Mouse (Mus musculus) embryo, embryonic 11 days (tissue): ENCODE results near the gene Exoc4.

Experiments used
- DNase-seq: peaks from one replicate; pipeline ENCODE4 v3.0.0-alpha.2; 2015

Exoc4 gene

DNA sequence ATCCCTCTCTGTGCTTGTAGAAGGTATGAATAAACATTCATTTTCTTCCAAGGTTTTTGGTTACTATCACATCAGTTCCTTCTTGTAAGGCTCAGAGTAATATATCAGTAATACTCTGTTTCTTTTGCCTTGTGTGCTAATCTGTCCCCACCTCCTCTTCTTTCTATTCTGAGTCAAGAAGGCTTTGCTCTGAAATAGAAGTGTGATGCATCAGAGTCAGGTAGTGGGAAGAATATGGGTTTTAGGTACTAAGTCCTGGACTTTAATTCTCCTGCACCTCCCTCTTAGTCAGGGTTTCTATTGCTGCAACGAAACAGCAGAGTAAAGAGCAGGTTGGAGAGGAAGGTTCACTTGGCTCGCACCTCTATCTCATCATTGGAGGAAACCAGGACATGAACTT is 240.9 kb downstream of the Exoc4 start:
- no peak for DNase-seq

DNA sequence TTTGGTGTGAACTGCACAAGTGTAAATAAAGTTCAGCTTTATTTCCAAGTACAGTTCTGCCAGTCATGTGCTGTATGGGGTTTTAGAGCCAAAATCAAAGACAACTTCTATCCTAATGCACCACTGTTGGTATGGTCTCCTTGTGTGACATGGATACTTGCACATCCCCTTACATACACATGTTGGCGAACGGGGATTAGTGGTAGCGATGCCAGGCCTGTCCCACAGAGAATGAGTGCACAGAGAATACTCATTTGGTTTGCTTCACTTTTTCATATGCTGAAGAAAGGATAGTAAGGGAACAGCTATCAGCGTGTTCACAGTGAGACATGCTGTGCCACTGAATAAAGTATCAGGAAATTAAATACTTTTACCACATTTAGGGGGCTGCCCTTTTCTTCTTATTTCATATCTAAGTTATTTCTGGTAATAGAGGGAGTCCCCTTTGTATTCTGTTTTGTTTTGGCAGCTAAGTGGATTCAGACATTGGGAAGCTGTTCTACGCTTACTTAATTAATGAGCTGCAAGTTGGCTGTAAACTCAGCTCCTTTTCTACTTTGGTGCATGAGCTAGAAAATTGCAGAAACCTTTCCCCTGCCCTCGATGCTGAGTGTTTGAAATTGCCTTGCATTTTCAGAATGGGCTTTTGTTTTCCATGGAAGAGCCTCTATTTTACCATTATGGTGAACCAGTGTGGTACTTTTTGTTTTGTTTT is 247.4 kb downstream of the Exoc4 start:
- DNase-seq, result no peak

DNA sequence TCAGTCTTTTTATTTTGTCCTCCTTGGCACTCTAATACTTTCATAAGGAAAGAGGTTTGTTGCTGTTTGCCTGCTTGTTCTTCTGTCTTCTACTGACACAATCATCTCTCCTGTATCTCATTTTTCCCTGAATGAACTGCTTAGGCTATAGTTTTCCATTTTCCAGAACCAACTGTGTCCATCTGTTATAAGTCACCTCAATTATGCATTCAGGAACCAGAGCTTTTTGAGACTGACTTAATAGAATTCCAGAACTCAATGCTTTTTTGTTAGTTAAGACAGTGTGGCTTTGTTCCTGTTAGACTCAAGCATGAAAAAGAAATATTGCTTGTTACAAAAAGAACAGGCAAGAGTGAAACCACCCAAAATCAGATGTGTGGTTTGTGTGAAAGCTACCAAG is 248.5 kb downstream of the Exoc4 start:
- peak; percentile 21 for DNase-seq

DNA sequence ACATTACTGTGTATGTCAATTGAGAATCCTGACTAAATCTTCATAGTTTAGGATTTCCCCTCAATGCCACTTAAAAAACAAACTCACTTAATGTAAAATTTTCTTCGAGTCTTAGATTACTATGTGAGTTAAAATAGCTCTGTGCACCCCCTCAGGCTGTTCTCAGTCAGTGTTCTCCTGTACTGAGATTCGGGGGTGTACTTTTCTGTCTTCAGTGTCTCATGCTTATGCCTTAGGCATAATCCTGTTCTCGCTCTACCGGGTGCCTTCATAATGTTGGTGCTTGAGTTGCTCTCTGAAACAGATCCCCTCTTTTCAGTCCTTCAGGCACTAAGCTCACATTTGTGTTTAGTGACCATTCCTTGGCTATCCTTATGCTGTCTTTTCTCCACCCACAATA is 253.5 kb downstream of the Exoc4 start:
- no peak for DNase-seq

DNA sequence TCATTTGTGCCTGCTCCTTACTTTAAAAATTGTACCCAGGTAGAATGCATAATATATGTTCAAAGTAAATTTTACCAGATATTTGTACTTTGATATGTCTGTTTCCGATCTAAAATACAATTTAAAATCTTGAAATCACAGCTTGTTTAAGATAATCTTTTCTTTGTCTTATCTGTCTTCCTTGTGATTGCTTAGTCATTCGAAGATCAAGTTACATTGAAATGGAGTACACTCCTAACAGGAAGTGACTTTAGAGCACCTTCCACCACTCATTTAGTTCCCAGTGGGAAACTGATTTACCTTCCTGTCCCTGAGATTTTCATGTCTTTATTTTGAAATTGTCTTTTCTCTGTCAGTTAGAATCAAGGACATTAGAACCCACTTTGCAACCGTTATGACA is 254.5 kb downstream of the Exoc4 start:
- DNase-seq, result no peak

DNA sequence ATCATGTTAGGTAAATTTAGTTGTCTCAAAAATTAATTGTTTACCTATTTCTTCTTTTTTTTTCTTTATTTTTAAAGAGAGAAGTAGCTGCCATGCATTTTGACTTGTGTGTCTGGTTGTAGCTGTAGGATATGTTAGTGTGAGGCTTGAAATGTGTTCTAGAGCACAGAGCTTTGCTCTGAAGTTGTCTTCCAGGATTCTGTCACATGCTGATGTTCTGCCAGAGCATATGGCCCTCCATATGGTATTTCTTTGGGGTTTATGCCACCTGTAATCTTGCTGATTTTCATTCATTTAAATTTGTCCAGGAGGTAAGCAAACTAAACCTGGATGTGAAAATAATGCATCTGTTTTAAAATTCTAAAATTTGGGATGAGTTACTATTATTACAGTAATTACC is 258.2 kb downstream of the Exoc4 start:
- DNase-seq, result no peak

DNA sequence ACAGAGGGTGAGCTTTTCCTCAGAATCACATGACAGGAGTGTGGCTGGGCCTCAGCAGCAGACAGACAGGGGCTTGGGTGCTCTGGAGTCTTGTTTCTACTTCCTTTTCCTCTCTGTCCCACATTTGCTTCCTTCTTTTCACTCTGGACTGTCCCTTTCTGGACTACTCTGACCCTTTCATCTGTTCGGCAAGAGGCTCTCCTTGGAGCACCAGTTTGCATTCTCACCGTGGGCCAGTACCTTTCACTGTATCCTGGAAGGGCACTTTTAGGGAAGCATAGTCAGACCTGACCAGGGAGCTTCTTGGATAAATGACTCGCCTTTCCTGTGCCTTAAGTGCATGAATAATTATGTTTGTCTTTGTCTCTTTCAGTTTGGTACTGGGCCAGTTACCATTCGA is 266.5 kb downstream of the Exoc4 start:
- no peak for DNase-seq

DNA sequence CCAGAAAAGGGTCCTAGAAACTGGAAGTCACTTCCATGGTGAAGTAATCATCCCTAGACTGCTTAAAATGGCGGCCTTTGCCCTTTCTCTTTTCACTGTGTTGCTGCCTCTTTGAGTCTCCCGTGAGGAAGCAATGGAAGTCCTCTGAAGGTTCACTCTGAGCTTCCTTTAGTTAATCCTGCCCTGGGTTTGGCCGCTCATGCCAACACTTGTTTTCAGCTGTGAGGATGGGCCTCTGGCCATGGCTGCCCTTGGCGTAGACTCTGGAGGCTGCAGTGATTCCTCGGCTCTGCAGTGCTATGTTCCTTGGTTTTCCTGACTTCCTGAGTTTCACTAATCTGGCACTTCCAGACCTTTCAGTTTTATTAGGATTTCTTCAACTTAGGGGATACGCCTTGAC is 267.9 kb downstream of the Exoc4 start:
- DNase-seq, result no peak

DNA sequence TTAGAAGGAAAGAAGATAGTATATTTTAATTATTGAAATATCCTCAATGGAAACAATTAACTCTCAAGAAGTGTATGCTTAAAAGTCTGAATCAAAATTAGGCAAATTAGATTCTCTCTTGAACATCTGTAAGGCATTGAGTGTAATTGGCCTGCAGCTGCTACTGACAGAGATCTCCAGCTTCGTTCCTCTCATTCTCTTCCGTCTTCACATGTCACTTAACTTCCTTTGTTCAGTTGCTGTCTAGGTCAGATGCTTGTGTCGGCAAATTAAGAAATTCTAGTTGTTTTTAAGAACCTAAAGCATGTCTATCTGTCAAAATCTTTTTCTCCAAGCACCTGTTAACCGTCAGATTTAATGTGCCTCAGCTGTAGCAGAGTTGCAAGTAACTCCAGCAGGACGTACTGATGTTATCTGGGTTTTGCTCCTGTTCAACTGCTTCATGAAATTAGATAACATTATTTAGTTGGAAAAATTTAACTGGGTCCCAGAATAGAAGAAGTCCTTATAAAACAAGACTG is 269.1 kb downstream of the Exoc4 start:
- peak; percentile 19 for DNase-seq

DNA sequence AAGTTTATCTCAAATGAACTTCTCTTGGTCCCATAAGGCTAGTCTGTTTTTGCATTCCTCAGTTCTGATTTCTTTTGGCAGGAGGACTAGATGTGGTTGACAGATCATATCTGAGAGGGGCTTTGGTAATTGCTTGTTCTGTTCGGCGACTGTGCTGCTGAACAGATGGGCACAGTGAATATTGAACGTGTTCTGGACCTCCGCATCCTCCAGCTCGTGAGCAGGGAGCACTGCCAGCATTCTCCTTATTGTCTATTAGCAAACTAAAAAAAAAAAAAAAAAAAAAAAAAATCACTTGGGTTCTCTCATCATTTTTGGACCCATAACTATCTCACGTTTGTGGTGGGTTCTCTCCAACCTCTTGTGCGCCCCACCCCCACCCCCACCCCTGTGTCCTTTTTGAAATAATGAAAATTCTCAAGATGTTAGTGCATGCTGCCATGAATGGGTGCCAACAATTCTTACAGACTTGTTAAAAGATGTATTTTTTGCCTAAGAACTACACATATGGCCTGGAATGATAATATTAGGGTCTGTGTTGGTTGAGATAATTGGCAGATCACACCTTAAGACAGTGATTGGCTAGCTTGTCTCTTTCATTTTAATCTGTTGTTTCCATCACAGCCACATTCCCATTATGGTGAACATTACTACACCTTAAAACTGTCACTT is 276.9 kb downstream of the Exoc4 start:
- DNase-seq, result no peak

DNA sequence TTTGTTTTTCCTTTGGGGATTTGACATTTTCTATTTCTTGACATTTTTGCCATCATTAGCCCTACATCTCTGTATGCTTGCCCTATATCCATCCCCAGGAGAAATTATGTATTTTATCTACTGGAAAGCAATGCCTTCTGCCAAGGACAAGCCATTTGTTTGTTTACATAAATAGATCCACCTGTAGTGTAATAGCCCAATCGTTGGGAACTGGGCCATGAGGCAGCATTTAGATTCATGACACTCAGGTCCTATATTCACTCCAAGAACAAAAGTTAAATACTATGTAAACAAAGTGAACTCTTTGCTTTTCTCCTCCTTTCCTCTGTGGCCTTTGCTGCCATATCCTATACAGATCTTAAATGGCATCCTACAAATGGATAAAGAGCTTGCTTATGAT is 291.5 kb downstream of the Exoc4 start:
- DNase-seq, result no peak

DNA sequence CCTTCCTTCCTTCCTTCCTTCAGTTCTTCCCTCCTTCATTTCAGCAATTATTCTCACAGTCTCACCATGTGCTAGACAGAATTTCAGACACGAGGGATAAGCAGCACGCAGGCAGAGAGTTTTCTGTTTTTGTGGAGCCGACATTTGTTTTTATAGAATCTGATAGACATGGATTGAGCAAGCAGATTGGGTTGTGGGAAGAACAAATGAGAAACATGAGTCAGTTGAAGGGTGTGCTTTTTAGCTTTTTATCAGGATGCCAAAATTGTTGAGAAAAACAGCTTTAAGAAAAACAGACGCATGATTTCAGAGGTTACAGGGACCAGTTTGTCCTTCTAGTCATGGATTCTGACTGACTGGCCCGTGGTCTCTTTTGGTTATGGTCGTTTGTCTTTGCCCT is 293.8 kb downstream of the Exoc4 start:
- DNase-seq, result no peak

DNA sequence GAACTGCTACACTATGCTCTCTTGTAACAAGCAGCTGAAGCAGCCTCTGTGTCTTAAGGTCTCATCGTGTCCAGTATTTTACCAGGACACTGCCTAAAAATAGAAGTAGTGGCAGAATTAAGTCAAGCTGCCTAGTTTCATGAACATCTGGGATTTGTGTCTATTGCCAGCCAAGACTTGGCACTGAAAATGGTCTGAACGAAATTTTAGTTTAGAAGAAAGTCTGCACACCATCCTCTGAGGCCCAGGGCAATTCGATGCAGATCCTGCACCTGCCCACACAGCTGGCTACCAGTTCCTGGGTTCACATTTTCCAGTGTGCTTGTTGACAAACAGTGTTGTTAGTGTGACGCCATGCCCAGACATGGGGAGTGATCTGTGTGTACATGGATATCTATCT is 303.0 kb downstream of the Exoc4 start:
- no peak for DNase-seq

DNA sequence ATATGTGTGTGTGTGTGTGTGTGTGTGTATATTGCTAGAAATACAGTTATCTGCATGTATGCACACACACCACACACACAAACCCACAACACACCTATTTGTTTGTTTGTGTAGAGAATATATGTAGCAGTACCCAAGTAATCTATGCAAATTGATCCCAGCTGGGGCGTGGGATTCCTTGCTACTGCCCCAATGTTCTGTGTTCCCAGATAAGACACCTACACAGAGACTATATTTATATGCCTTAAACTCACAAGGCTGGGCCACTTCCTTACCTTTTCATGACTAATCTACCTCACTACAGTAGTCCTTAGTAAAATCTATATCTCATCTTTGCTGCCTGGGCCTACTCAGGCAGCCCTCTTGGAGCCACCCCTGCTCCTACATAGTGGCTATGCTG is 312.0 kb downstream of the Exoc4 start:
- no peak for DNase-seq

DNA sequence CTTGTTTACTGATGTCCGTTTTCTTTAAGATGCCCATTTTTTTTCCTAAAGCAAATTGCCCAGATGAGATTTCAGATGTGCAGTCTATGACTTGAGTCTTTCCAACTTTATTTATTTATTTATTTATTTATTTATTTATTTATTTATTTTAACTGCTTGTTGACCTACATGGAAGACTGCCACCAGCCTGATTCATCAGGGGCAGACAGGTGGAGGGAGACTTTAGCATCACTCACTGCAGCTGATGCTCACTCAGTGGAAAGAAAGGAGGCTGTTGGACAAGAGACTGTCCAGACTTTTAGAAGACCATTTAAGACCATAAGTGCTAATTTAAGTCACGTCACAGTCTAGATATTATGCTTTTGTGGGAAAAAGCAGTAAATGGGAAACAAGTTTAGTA is 313.0 kb downstream of the Exoc4 start:
- DNase-seq, result no peak

DNA sequence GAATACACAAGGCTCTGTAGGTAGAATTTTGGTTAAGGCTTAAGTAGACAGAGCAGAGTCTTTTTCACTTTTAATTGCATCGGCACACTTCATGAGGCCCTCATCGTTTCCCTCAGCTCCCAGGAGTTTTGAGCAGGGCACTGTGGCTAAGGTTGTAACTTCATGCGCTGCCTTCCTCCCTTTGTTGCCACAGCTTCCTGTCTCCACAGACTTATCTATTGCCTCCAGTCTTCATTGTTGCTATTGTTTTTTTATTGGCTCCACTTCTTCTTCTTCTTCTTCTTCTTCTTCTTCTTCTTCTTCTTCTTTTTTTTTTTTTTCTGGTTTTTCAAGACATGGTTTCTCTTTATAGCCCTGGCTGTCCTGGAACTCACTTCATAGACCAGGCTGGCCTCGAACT is 327.1 kb downstream of the Exoc4 start:
- DNase-seq, result no peak

DNA sequence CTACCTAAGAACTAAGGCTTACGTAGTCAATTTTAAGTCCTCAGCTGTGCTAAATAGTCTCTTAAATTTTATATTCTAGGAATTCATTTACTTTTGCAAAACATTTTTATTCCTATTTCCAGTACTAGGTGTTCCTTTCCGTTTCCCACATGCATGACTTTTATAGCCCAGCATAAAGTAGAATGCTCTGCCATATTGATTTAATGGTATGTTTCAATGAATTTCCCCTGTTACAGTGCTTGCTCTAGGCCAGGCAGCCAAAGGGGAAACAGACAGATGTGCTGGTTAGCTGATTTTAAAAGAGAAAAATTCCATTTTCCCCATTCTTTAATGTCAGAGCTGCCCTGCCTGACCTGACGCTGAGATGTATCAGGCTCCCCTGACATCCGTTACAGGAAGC is 359.6 kb downstream of the Exoc4 start:
- DNase-seq, result no peak

DNA sequence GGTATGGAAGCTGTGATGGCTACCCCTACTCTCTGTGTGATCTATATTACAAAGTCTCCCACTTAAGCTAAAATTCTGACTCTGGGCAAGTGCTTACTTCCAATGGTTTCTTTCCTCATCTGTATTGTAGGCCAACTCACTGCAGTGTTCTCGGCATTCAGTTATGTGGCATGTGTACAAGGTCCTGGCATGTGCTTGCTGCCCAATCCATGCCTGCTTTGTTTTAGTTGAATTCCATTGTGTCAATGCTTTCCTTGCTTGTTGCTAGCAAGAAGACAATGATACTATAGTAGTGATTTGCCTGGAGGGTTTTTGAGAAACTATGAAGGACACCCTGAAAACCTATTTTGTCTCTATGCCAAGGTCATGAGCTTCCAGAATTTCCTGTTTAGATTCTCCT is 365.1 kb downstream of the Exoc4 start:
- DNase-seq, result no peak

DNA sequence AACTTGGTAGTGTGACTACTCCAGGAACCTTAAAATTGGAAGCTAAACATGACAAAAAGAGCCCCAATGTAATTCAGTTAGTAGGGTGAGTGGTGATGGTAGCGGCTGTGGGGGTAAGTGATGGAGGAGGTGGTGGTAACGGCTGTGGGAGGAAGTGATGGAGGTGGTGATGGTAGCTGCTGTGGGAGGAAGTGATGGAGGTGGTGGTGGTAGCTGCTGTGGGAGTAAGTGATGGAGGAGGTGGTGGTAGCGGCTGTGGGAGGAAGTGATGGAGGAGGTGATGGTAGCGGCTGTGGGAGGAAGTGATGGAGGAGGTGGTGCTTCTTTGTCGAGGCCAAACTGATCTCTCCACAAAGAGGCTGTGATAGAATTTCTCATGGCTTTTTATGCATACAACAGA is 369.7 kb downstream of the Exoc4 start:
- no peak for DNase-seq

DNA sequence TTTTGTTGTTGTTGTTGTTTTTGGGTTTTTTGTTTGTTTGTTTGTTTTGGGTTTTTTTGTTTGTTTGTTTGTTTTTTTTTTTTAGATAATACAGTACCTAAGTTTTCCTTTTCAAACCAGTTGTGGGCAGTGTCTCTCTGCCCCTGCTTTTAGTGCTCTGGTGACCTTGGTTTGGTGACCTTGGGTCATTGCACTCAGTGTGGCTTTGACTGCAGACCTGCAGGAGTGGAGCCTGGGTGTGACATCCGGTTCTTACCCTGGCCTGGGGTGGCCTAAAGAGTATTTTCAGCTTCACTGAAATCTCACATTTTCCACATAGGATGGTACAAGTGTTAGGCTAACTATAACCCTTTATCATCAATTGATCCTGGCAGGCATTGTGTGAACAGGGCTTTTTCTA is 371.8 kb downstream of the Exoc4 start:
- no peak for DNase-seq

DNA sequence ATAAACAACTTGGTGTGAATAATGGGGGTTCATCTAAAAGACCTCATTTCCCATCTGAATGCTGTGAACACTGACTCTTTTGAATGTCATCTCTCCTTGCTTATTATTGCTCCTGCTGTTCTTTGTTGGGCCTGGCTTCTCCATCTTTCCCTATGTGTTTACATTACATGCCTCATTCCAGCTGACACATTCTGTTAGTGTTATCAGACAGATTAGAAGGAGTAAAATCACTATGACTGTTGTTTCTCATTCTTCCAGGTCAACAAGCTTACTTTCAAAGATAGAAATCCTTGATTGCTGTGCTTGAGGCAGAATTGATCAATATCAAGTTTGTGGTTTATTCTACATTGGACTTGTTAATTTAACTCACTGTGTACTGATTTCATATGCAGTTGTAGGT is 377.0 kb downstream of the Exoc4 start:
- no peak for DNase-seq

DNA sequence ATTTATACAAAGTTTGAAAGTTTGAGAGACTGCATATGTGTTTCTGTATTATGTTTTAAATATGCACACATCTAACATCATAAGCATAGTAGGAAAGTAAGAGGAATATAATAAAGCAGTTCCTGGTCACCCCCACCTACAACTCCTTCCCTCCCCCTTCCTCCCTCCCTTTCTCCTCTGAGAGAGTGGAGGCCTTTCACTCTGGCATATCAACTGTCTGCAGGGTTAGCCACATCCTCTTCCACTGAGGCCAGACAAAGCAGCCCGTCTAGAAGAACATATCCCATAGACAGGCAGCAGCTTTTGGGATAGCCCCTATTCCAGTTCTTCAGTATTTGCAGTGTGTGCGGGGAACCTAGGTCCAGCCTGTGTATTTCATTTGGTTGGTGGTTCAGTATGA is 382.2 kb downstream of the Exoc4 start:
- no peak for DNase-seq

DNA sequence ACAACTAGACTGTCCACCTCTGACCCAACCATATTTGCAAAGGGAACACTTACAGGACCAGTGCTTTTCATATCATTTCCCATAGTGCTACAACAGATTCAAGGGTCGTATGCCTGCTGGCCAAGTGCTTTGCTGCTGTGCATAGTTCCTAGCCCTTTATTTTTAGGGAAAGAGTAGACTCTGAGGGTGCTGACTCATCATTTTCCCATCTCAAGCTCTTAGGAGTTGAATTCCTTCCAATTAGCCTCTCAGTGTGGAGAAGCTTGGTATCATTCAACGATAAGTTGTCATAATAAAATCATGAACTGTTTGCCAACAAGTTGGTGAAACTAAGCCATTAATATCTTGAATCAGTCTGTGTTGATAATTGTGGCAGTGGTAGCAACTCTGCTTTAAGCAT is 388.3 kb downstream of the Exoc4 start:
- DNase-seq, result no peak

DNA sequence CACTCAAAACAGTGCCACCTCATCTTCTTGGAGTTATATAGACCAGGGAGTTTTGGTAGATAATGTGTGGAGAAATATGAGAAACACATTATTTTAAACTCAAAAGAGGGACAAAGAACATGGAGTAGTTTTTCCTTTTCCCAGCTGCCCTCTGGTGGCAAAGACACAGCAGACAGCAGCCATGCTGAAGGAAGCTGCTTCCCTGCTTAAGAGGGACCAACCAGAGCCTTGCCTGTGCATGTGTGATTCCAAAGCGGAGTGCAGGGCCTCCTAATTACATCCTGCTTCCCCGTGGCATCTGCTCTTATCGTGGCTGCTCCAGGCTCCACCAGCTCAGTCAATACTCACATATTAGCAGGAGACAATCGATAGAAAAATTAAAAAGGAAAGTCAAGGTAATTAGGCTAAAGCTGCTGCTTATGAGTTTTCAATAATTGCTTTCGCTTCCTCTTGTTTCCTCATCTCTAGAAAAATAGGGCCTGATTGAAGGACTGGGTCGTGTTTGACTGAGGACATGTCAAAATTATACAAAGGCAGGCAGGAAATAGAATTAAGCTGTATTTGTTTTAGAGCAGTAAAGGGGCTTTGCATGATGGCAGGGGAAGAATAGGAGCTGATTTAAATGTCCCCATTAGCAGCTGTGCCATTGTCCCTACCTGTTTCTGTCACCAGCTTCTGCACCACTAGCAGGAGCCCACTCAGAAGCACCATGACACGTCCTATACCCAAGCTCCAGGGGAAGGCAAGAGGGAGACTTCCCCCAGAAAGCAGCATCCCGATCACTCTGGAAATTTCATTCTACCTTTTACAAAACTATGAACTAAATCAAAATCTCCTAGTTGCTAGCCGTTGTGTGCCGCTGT is 433.1 kb downstream of the Exoc4 start:
- peak; percentile 76 for DNase-seq
